Mouse (Mus musculus) thymus, adult 2 months (tissue): ENCODE measurements around the gene Mdfi.

Source experiments
- CTCF ChIP-seq: fragments of 200-500 bp; IDR thresholded peaks from 2 replicates; pipeline ENCODE4 v1.5.1; 2012; ENCODE audit warnings: mild to moderate bottlenecking, control low read depth, low read length, moderate library complexity, borderline replicate concordance; ENCODE audit not compliant: control insufficient read depth, poor library complexity, insufficient read depth; ENCODE audit errors: extremely low read depth
- POLR2A ChIP-seq: fragments of 200-500 bp; IDR thresholded peaks from 2 replicates; pipeline ENCODE4 v1.6.1; 2012; ENCODE audit warnings: mild to moderate bottlenecking, low read length, control low read depth, moderate library complexity; ENCODE audit not compliant: control insufficient read depth, poor library complexity, insufficient read depth; ENCODE audit errors: extremely low read depth

DNA sequence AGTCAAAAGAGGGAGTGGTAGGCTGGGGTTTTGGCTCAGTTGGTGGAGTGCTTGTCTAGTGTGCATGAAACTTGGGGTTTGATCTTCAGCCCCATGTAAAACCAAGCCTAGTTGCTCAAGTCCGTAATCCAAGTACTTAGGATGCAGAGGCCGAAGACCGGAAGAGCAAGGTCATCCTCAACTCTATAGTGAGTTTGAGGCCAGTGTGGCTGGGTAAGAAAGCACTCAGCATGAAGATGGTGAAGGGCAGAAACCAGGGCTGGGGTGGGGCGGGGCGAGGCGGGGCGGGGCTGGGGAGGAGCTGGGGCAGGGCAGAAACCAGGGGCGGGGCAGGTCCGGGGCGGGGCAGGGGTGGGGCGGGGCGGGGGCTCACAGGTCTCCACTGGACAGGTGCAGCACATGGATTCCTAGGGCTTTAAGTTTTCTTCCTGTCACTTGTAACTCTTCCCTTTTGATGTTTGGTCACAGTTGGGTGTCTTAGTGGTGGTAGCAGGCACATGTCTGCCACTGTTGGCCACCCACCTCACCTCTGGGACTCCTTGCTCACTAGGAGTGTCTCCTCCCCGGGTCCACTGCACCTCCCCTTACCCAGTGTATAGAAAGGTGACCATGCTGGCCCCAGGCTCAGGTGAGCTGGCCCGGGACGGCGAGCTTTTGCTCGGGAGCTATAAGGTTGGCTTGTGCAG lies 66.9 kb downstream of the Mdfi start:
- TF ChIP-seq POLR2A: no peak
- no peak for TF ChIP-seq CTCF
